Mouse (Mus musculus): ENCODE data around the gene Ptpn14.

Ptpn14 gene

DNA sequence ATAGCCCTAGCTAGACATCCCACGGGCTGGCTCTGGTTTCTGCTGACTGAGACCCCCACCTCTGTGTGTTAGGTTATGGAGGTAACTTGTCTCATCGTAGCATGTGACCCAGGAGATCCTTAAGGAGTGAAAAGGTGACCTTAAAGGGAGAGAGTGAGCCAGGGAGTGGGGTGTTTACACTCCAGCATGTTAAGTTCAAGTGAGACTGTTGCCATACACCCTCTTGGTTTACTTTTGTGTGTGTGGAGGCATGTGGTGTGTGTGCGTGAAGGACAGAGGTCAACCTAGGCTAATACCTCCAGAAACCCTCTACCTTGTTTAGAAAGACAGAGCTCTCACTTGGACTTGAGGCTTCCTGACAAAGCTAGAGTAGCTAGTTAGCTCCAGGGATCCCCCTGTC, 42.4 kb downstream of the Ptpn14 start:
- no peak for DNase-seq (ENCODE audit: low spot score)

DNA sequence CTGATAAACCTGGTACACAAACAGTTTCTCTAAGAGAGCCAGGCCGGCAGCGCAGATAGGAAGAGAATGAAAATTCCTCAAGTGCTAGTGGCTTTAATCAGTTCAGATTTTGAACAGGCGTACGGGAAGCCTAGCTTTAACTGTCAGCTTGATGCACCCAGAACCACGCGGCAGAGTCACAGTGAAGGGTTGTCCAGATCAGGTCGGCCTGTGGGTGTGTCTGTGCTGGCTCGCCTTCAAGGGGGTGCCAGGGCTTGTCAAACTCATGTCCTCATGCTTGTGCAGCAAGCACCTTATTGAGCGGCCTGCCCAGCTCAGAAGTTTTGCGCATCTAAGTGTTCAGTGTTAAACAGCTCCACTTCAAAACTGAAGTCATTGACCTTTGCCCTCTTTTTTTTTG, 44.6 kb downstream of the Ptpn14 start:
- no peak for DNase-seq (ENCODE audit: low spot score)

DNA sequence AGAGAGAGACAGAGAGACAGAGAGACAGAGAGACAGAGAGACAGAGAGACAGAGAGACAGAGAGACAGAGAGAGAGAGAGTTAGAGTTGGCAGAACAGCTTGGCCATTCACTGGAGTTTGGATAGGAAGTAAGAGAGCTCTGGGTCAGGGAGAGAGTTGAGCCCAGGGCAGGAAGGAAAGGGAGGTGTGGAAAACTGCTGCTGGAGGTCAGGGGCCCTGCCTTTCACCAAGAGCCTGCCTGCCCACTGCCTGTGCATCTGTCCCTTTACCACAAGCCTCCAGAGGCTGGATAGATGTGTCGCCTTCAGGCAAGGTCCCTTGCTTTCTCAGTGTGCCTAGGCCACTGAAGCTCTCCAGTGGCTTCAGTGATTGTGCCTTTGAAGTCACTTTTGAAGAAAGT, 46.7 kb downstream of the Ptpn14 start:
- DNase-seq (ENCODE audit: low spot score), result no peak

DNA sequence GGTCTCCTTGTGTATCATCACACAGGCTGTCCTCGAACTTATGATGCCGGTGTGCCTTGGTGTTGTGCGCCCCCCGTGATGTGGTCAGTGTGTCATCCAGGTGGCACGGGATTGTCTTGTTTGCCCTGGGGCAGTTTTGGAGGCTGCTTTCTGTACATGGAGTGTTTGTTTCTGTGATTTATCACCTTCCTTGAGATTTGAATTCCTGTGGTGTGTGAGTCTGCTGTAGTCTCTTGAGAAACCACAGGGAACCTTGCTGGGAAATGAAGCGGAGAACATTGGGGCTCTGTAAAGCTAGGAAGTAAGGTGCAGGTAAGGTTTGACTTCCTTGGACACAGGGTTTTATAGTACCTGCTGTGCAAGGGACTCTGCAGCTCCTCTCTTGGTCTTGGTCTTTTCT, 49.1 kb downstream of the Ptpn14 start:
- DNase-seq (ENCODE audit: low spot score), result no peak

DNA sequence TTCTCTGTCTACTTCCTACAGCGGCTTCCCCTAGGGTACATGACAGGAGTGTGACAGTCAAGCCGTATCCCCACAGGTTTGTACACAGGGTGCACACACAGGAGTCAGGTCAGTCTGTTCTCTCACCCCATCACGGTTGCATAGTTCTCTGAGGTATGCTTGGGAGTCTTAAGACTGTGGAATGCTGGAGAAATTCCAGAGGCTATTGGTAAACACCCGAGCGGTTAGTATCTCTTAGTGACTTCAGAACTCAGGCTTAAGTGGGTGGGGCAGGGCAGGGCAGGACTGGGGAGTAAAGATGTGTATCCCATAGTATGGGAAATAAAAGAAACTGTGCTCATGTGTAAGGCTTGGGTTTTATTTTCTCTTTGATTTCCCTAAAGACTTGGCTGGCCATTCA, 50.3 kb downstream of the Ptpn14 start:
- DNase-seq (ENCODE audit: low spot score), result no peak

DNA sequence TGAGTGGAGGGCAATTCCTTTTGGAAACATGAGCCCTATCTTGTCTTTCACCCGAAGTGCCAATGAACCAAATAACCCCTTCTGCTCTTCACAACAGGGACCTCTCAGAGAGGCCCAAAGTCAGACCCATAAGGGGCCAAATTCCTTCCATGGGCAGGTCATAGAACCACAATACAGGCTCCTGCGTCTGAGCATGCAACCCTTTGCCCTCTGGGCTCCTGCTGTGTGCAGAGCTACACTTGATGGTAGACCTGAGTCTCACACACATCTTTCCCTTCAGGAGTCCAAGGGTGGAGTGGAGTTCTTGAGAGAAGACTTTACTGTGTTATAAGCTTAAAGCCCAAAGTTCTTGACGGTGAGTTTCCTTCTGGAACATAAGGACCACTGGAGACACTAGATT, 51.2 kb downstream of the Ptpn14 start:
- DNase-seq (ENCODE audit: low spot score), result no peak

DNA sequence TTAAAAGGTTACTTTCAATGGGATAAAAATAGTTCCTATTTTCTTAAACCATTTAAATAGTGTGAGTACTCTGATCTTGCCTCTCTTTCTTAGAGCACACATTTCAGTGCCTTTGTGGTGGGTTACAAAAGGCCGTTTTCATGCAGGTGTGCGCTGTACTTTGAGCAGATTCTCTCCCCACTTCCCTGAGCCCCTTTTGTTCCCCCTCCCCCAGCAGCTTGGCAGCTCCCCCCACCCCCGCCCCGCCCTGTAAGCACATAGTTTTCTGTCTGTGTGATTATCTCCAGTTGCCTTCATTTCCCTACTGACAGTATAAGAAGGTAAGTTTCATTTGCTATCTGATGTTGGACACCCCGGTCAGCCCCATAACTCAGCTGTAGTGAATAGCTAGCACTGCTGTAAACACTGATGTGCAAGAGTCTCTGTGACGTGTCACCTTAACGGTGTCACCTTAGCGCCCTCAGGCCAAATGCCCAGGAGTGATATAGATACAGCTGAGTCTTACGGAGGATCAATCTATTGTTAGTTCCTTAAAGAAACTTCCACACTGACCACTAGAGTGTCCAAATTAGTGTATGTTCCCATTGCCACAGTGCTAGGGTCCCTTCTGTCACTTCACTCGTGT, 53.8 kb downstream of the Ptpn14 start:
- no peak for DNase-seq (ENCODE audit: low spot score)

DNA sequence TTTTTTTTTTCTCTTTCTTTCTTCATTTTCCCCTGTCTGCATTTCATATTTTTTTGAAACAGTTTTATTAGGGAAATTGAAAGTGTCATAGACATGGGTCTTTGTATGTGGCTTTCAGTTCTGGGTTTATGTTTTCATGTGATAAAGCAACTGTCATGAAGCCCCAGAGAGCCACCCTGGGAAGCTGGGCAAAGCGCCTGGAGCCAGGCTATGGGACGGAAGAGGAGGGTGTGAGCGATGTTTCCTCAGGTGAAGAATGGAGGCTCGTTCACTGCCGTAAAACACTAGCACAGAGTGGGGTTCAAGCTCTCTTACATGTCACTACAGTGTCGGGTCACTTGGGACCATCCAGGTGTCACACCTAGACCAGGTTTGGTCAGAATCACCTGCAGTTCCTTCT, 54.6 kb downstream of the Ptpn14 start:
- no peak for DNase-seq (ENCODE audit: low spot score)

DNA sequence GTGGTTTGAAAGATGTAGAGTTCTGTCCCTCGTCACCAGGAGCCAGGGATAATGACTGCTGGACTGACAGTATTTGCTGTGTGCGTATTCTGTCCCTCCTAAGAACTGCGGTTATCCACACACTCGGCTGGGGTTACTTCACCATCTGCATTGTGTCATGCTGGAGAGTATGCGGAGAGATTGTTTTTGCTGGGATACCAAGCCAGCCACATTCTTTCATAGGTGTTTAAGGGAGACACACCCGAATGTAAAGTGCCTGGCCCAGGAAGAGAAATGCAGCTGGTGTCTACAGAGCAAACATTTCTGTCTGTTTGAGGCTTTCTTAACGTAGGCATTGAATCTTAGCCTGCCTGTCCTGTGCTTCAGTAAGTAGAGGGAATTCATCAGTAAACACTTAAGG, 56.4 kb downstream of the Ptpn14 start:
- no peak for DNase-seq (ENCODE audit: low spot score)

DNA sequence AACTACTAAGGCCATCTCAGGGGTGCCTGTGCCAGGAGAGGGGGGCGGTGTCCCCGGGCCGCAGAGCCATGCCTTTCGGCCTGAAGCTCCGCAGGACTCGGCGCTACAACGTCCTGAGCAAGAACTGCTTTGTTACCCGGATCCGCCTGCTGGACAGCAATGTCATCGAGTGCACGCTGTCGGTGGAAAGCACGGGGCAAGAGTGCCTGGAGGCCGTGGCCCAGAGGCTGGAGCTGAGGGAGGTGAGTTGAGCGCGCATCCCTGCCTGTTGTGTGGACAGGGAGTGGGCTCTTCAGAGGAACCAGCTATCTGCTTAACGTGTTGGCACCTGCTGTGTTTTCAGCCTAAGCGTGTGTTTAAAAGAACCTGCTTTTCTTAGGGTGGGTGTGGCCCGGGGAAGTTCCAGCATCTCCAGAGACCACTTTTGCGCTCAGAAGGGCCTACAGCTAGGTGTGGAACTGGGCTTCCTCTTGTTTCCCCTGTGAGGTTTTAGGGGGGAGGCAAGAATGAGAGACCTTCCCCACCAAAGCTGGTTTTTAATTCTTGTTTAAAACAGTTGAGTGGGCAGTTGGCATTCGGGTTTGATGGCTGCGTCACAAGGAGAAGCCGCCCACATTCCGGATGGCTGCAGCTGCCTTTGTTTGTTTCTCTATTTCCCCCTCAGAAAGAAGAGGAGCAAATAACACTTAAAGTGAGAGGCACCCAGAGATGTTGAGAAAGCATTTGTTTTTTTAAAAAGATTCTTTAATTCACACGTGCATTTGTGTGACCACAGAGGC, 58.8 kb downstream of the Ptpn14 start:
- peak; percentile 67 for DNase-seq (ENCODE audit: low spot score)

DNA sequence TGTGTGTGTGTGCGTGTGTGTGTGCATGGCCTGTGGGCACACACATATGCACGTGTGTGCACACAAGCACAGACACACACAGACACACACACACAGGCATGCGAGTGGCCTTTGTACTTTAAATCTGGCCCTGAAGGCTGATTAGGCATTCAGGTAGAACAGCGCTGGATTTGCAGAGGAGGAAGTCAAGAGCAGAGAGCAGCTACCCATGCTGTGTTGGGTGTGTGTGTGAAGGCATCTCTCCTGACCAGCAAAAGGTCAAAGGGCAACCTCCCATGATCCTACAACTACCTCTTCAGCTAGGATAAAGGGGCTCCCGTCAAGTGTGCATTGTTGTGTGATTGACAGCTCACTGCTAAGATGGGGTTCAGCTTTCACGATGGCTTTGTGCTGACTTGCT, 61.5 kb downstream of the Ptpn14 start:
- DNase-seq (ENCODE audit: low spot score), result no peak

DNA sequence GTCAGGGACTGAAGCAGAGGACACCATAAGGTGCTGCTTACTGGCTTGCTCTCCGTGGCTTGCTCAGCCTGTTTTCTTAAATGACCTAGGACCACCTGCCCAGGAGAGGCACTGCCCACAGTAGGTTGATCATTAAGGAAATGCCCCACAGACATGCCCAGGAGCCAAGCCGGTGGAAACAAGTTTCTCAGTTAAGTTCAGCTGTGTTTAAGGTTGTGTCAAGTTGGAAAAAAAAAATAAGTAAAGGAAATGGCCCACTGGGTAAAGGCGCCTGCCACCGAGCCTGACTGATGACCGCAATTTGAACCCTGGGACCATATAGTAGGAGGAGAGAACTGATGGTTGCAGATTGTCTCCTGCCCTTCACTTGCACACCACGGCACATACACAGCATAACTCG, 62.6 kb downstream of the Ptpn14 start:
- DNase-seq (ENCODE audit: low spot score), result no peak

DNA sequence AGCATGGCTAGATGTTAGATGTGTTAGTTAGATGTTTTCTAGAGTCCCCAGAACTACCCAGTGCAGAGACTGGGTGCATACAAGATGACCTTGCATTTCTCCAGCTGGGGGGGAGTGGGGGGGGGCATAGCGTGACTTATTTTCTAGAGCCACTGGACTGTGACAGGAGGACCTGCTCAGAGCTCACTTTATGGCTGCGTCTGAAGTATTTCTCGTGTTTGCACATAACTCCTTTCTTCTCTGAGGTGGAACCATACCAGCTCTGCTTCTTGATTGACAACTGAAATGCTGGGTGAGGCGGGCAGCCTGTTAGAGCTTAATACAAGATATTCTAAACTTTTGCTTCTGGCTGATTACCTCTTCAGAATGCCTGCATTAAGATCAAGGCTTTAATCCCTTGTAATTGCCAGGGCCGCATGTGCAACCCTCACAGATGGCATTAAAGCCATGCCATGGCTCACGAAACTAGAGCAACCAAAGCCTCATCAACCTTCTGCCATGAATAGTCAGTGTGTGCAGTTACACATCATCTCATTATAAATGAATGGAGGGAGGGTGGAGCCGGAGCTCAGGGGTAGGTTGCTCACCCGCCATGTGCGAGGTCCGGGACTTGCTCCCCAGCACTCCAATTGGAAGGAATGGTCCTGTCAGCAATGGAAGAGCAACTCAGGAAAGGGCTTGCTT, 63.6 kb downstream of the Ptpn14 start:
- DNase-seq (ENCODE audit: low spot score), result no peak

DNA sequence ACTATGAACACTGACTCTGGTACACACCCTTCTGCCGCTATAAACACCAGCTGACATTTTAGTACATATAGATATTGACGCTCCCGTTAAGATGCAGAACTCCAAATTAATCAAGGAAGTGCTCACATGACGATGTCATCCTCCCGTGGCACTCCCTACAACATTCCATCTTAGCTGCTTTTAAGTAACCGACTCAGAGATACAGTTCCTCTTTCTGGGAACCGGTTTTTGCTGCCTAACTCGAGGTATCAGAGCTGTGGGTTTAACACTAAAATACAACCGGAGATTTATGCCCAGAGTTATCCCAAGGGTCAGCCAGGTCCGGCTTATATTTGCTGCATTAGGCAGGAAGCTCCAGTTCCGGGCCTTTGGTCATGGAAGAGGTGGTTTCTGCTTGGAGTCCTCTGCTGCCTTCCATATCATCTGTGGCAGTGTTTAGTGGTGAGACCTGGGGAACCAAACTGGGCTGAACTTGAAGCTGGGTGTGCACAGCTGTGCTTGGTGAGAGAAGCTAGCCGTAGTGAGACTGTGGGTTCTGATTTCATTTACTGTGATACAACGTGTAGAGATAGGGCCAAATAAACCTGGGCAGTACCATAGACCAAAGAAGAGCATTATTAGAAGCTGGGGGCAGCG, 64.6 kb downstream of the Ptpn14 start:
- DNase-seq (ENCODE audit: low spot score), result no peak

DNA sequence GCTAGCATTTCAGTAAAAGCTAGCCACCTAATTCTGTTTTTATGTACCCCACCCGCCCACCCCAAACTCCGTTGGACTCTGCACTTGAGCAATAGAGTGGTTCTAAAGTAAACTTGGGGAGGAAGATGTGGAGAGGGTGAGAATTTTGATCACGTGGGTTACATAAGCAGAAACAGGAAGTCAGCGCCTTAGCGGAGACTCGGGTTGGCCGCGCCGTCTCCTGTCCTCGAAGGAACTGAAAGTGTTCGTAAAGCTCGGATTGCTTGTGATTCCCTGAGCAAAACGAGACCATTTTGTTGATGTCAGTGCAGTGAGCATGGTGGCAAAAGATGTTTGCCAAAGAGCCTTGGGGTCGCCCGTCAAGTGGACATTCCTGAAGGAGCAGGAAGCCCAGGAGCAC, 70.9 kb downstream of the Ptpn14 start:
- no peak for DNase-seq (ENCODE audit: low spot score)

DNA sequence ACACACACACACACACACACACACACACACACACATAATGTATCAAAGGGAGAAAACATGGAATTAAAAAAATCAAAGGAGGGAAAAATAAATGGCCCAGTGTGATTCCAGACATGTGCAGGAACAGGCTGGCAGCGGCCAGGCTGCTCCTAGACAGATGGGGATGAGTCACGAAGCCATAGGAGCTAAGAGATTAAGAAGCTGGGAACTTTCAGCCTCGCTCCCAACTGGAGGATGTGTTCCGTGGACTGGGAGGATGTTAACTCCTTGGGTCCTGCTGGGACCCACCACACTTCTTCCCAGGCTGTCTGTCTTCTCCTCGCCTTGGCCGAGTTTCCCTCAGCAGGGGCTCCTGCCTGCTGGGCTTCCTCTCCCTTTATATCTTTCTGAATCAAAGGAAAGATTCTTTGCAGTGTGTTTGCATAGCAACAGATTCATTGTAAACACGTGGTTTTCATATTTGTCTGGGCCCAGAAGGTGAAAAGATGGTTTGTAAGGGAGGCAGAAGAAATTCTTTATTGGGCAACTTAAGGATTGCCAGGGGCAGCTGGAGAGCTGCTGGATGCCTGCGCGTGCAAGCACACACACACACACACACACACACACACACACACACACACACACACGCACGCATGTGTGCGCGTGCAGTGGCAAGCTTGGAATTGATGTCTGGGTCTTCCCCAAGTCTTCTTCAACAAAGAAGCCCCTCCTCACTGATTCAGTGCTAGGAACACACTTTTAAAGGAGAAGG, 72.3 kb downstream of the Ptpn14 start:
- DNase-seq (ENCODE audit: low spot score), result peak; percentile 44

DNA sequence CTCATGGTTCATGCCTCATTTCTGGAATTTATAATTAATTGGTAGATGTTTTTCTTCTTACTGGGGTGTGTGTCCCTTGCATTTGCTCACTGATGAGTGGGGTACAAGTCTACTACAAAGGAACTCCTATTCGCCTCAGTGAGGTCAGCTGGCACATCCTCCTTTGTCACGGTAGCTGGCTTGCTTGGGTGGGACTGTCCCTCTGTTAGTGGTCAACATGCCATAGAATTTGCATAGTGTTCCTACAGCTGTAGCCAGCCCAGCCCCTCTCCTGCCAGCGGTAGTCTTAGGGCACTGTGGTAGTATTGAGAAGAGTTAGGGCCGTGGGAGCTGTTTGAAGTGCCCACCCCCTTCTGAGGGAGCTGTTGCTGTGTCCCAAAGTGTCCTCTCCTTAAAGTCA, 73.2 kb downstream of the Ptpn14 start:
- DNase-seq (ENCODE audit: low spot score), result no peak

DNA sequence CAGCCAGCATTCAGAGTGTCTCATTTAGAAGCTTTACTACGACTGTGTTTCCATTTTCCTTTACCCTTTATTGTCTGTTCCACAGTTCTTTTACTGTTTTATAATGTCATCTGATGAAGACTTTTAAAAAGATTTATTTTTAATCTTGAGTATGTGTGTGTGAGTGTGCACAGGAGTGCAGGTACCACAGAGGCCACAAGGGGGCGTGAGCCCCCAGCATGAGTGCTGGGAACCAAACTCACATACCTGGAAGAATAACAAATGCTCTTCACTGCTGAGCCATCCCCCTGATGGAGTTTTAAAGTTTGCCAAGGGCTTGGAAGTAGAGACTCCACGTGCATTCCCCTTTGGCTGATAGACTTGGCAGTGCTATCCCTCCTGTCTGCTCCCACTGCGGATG, 74.5 kb downstream of the Ptpn14 start:
- no peak for DNase-seq (ENCODE audit: low spot score)

DNA sequence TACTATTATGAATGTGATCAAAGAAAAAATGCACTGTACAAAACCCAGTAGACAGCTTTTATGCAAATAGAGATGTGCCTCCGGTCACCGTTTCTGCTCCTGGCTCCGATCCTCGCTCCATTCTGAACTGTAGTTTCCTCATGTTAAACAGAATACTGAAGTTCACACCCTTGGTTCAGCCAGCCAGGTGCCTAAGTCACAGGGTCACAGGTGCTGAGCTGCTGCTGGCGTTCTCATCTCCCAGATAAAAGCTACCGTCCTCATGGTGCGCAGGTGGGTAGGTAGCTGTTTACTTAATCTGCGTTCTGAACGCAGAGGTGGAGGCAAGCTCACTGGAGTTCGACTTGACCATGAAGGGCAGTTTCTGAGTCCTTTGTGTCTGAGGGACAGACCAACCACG, 75.7 kb downstream of the Ptpn14 start:
- DNase-seq (ENCODE audit: low spot score), result no peak

DNA sequence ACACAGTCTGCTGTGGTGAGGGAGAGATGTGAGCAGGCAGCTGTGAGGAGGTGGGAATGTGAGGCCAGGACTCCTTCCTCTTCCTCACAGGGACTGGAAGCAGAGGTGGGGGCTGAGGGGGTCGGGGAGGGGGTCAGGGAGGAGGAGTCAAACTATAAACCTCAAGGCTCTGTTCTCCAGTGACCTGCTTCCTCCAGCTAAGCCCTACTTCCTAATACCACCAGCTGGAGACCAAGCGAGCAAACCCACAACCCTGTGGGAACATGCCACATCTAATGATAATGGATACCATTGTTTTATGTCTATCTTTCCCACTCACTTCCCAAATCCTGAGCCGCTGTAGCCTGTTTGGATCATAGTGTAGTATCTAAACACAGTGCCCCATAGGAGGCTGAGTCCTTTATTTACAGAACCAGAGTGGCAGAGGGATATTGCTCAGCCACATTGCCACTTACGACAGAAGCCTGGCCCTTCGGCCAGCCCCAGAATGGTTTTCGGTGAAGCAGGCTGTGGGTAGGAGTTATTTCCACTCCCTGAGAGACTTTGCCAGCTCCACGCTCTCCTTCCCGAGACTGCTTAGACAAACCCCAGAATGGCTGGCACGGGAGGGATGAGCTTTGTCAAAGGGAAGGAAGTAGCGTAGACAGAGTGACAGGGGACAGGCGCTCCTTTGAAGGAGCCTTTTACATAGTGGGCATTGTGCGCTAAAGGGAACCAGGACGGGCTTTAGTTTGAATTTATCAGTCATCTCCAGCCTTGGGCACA, 78.6 kb downstream of the Ptpn14 start:
- no peak for DNase-seq (ENCODE audit: low spot score)

DNA sequence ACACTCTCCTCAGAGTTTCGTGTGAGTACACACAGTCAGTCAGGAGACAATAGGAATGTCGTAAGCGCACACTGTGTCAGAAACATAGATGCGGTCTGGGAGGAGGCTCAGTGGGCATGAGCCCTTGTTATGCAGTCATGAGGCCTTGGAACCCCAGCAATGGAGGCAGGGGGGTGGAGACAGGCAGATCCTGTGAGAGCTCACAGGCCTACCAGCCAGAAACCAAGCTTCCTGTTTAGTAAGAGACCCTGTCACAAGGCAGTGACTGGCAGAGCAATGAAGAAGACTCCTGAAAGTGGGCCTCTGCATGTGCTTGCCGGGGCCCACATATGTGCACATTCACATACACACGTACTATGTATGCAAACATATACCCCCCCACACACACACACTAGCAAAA, 79.9 kb downstream of the Ptpn14 start:
- DNase-seq (ENCODE audit: low spot score), result no peak

DNA sequence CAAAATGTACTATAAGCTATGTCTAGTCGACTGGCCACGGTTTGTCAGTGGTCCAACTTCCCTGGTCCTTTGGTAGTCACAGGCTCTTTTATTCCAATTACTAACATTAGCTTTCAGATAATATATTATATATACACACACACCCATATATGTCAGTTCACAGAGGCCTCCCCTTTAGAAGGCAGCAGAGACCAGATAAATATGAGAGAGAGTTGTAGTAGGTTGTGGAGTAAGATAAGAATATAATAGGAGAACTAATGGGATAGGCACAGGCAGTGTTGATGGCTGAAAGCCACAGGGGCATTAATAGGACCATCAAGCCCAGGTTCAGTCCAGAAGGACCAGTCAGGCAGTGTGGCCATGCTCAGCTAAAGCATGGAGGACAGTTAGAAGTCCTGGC, 80.4 kb downstream of the Ptpn14 start:
- DNase-seq (ENCODE audit: low spot score), result no peak
